Mouse (Mus musculus) forebrain, embryonic 10.5 days (tissue): Measurements from ENCODE around the gene Ppp1r27. TPM values are rescaled to one million over a fixed set of nuclear protein-coding genes. Genes with fewer than 3 reads are reported as not detected.

Experiments used
- polyA plus RNA-seq: library from polyadenylated mRNA; unstranded; fragments of >200 nt; fragmentation: Nextera tagmentation; extraction: Ambion mirVana; gene quantifications from 2 replicates; pipeline ENCODE4 v1.2.1, GENCODE M21; 2016

Ppp1r27 gene
- polyA plus RNA-seq, 1 experiment from 2014 or later: not detected

Other genes with a start within 250 kb of the Ppp1r27 start
- gene Actg1, start 202.6 kb downstream of the Ppp1r27 start, polyA plus RNA-seq: 2,559 and 2,733 TPM in 2 replicates
- gene Fscn2, start 189.6 kb downstream of the Ppp1r27 start, polyA plus RNA-seq: 0.32 TPM in 1 of 2 replicates, not detected in the other
- 33.8 and 36.0 TPM in 2 replicates for gene Faap100, start 172.4 kb downstream of the Ppp1r27 start, polyA plus RNA-seq
- gene Nploc4, start 113.4 kb downstream of the Ppp1r27 start, polyA plus RNA-seq: 45.9 and 46.9 TPM in 2 replicates
- gene Tspan10, start 108.5 kb downstream of the Ppp1r27 start, polyA plus RNA-seq: 0.30 and 1.6 TPM in 2 replicates
- gene Pde6g, start 97.6 kb downstream of the Ppp1r27 start, polyA plus RNA-seq: 0.25 and 0.41 TPM in 2 replicates
- 8.7 and 11.8 TPM in 2 replicates for gene Oxld1, start 93.1 kb downstream of the Ppp1r27 start, polyA plus RNA-seq
- 39.6 and 46.3 TPM in 2 replicates for gene Ccdc137, start 93.0 kb downstream of the Ppp1r27 start, polyA plus RNA-seq
- 60.7 and 62.1 TPM in 2 replicates for gene Arl16, start 83.5 kb downstream of the Ppp1r27 start, polyA plus RNA-seq
- gene Mrpl12, start 66.5 kb downstream of the Ppp1r27 start, polyA plus RNA-seq: 211 and 215 TPM in 2 replicates
- 69.3 and 71.6 TPM in 2 replicates for gene Slc25a10, start 59.3 kb downstream of the Ppp1r27 start, polyA plus RNA-seq
- gene Gcgr, start 20.4 kb downstream of the Ppp1r27 start, polyA plus RNA-seq: 0.07 and 0.16 TPM in 2 replicates
- gene Mcrip1, start 1.4 kb downstream of the Ppp1r27 start, polyA plus RNA-seq: 205 and 212 TPM in 2 replicates
- 485 and 533 TPM in 2 replicates for gene P4hb, start 22.1 kb upstream of the Ppp1r27 start, polyA plus RNA-seq
- gene Arhgdia, start 30.5 kb upstream of the Ppp1r27 start, polyA plus RNA-seq: 744 and 753 TPM in 2 replicates
- gene Alyref, start 47.2 kb upstream of the Ppp1r27 start, polyA plus RNA-seq: 618 and 646 TPM in 2 replicates
- 218 and 228 TPM in 2 replicates for gene Anapc11, start 47.3 kb upstream of the Ppp1r27 start, polyA plus RNA-seq
- 0.44 TPM in 1 of 2 replicates, not detected in the other for gene Npb, start 57.3 kb upstream of the Ppp1r27 start, polyA plus RNA-seq
- gene Pcyt2, start 66.8 kb upstream of the Ppp1r27 start, polyA plus RNA-seq: 145 and 148 TPM in 2 replicates
- gene Sirt7, start 74.1 kb upstream of the Ppp1r27 start, polyA plus RNA-seq: 30.1 and 32.8 TPM in 2 replicates
- gene Mafg, start 82.5 kb upstream of the Ppp1r27 start, polyA plus RNA-seq: 20.2 and 22.7 TPM in 2 replicates
- 37.5 and 40.5 TPM in 2 replicates for gene Pycr1, start 92.6 kb upstream of the Ppp1r27 start, polyA plus RNA-seq
- gene Myadml2, start 97.0 kb upstream of the Ppp1r27 start, polyA plus RNA-seq: not detected in 2 replicates
- gene Notum, start 110.0 kb upstream of the Ppp1r27 start, polyA plus RNA-seq: 0.57 and 0.75 TPM in 2 replicates
- gene Aspscr1, start 121.8 kb upstream of the Ppp1r27 start, polyA plus RNA-seq: 134 and 142 TPM in 2 replicates
- 118 and 133 TPM in 2 replicates for gene Cenpx, start 162.6 kb upstream of the Ppp1r27 start, polyA plus RNA-seq
- 51.9 and 59.2 TPM in 2 replicates for gene Lrrc45, start 162.8 kb upstream of the Ppp1r27 start, polyA plus RNA-seq
- 23.8 and 28.4 TPM in 2 replicates for gene Rac3, start 170.3 kb upstream of the Ppp1r27 start, polyA plus RNA-seq
- 13.3 and 14.8 TPM in 2 replicates for gene Dcxr, start 176.1 kb upstream of the Ppp1r27 start, polyA plus RNA-seq
- 1.1 and 1.3 TPM in 2 replicates for gene Cbr2, start 181.0 kb upstream of the Ppp1r27 start, polyA plus RNA-seq
- gene Hmga1b, start 211.7 kb upstream of the Ppp1r27 start, polyA plus RNA-seq: 12.3 and 14.2 TPM in 2 replicates
- gene Rfng, start 233.1 kb upstream of the Ppp1r27 start, polyA plus RNA-seq: 39.1 and 43.3 TPM in 2 replicates
- 281 and 283 TPM in 2 replicates for gene Gps1, start 233.1 kb upstream of the Ppp1r27 start, polyA plus RNA-seq
- gene Dus1l, start 245.3 kb upstream of the Ppp1r27 start, polyA plus RNA-seq: 110 and 111 TPM in 2 replicates